Mouse (Mus musculus) spleen, adult 2 months (tissue): ENCODE results near the gene Adat2.

Source experiments
- CTCF ChIP-seq: fragments of 200-500 bp; IDR thresholded peaks from 2 replicates; pipeline ENCODE4 v1.5.1; 2011; ENCODE audit warnings: mild to moderate bottlenecking, inconsistent platforms; ENCODE audit not compliant: insufficient read depth, insufficient read length, insufficient replicate concordance; ENCODE audit errors: extremely low read depth
- POLR2A ChIP-seq: fragments of 200-500 bp; IDR thresholded peaks from 2 replicates; pipeline ENCODE4 v1.6.1; 2011; ENCODE audit warnings: low read depth, low read length, inconsistent platforms

DNA sequence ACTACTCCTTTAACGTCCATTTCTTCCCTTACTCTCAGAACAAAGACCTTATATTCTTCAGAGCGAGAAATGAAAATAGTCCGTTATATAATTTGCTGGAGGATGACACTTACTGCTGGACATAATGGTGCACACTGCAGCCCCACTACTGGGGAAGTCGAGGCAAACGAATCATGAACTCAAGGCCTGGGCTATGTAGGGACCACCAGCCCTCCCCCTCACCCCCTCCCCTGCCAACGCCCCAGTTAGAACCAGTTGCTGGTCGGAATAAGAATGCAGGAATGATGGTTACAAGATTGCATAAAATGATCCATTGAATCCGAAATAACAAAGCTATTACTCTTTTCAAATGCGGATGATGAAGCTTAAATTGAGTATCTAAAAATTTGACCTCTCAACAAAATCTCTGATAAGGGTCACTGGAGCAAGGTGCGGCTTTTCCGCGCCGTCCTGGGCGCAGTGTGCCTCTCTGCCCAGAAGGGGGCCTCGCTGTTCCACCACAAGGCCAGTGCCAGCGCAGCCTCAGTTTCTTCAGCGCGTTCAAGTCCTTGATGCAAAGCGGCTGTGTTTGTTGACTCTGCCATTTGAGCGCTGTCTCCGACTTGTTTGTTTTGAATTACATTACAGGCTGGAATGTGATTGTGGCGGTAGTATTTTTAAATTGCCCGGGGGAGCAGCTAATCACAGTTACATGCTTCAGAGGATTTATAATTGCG lies 11.8 kb downstream of the Adat2 start:
- TF ChIP-seq CTCF (peak; percentile 93), POLR2A (no peak)
